ENCODE assay signal across 8 mouse cellular contexts in genomic region chr9:54676531-54676986, GRCm38 (mm10). TPM values are rescaled to one million over a fixed set of nuclear protein-coding genes. Genes with fewer than 3 reads are reported as not detected.
DNase-seq lines count a peak whose midpoint lies in the region; ATAC-seq and TF ChIP-seq lines count a peak whose summit lies in the region.

No protein-coding gene starts in this region.

- H3K9me3 ChIP-seq in erythroblast, embryonic 14.5 days (ENCODE audit: control insufficient read depth, low read length) = no peaks in the 10 kb centered on the region
- no peaks in the 10 kb centered on the region for H3K9me3 ChIP-seq in heart, embryonic 13.5 days
- no peaks in the 10 kb centered on the region for H3K9me3 ChIP-seq in kidney, embryonic 16.5 days (ENCODE audit: low read length)

- no peak for ATAC-seq in heart, embryonic 13.5 days (ENCODE audit: extremely low read depth, insufficient number of reproducible peaks, low FRiP score, low TSS enrichment)
- peak; percentile 76 for ATAC-seq in kidney, embryonic 16.5 days (ENCODE audit: low FRiP score, low TSS enrichment)

- H3K4me3 ChIP-seq in erythroblast, embryonic 14.5 days (replicated peaks) = peak overlapping the region; percentile 32
- H3K4me3 ChIP-seq in heart, embryonic 13.5 days = peak overlapping the region; percentile 44
- peak overlapping the region; percentile 44 for H3K4me3 ChIP-seq in kidney, embryonic 16.5 days (ENCODE audit: low read length)
- peak overlapping the region; percentile 21 for H3K4me3 ChIP-seq in liver, adult 2 months (ENCODE audit: insufficient read depth, low read depth, low read length)
- no peak overlapping the region for H3K4me3 ChIP-seq in myocyte

- WGBS in heart, embryonic 13.5 days = 1% methylated on average over 14 of the region's 14 CpGs
- 1% methylated on average over 14 of the region's 14 CpGs for WGBS in kidney, embryonic 16.5 days
- 4% methylated on average over 14 of the region's 14 CpGs for WGBS in liver, adult 2 months

- DNase-seq in CD4-positive helper T cell, adult 2 months (ENCODE audit: low read depth, low spot score) = peak; percentile 62
- DNase-seq in brain, adult 2 months (ENCODE audit: low read depth, low spot score) = peak; percentile 78
- peak; percentile 25 for DNase-seq in liver, adult 2 months (ENCODE audit: extremely low read depth, low read depth, low spot score)
- DNase-seq in spleen, postnatal 4 days (ENCODE audit: low spot score in 2 of 2) = peak; percentile 66 to 86

- H3K27me3 ChIP-seq in erythroblast, embryonic 14.5 days (ENCODE audit: control insufficient read depth) = peaks cover 9% of the 10 kb centered on the region
- H3K27me3 ChIP-seq in heart, embryonic 13.5 days (replicated peaks) = peaks cover 14% of the 10 kb centered on the region
- no peaks in the 10 kb centered on the region; the same call in 1 of the 2 replicates for H3K27me3 ChIP-seq in kidney, embryonic 16.5 days (ENCODE audit: insufficient read depth, low read length)
- H3K27me3 ChIP-seq in liver, adult 2 months (ENCODE audit: control insufficient read depth, insufficient read depth, low read length) = no peaks in the 10 kb centered on the region
- H3K27me3 ChIP-seq in myocyte (ENCODE audit: control insufficient read depth, insufficient read depth, insufficient read length) = no peaks in the 10 kb centered on the region

- no peaks in the 10 kb centered on the region for H3K79me2 ChIP-seq in liver, adult 2 months (ENCODE audit: control insufficient read depth, insufficient read depth, low read length)
- H3K79me2 ChIP-seq in myocyte (ENCODE audit: control insufficient read depth, insufficient read depth) = no peaks in the 10 kb centered on the region

- TF ChIP-seq CTCF in liver, adult 2 months (IDR thresholded peaks at IDR 0.05; ENCODE audit: low read depth, low read length) = peak; percentile 91

- peak overlapping the region; percentile 74 for H3K4me2 ChIP-seq in heart, embryonic 13.5 days
- H3K4me2 ChIP-seq in kidney, embryonic 16.5 days (replicated peaks; ENCODE audit: low read depth, low read length) = peak overlapping the region; percentile 68
- H3K4me2 ChIP-seq in myocyte (ENCODE audit: low read depth) = peak overlapping the region; percentile 93

- no peaks in the 10 kb centered on the region for H3K36me3 ChIP-seq in erythroblast, embryonic 14.5 days (ENCODE audit: control insufficient read depth)
- no peaks in the 10 kb centered on the region for H3K36me3 ChIP-seq in heart, embryonic 13.5 days
- H3K36me3 ChIP-seq in kidney, embryonic 16.5 days (ENCODE audit: insufficient read depth, low read length) = no peaks in the 10 kb centered on the region
- H3K36me3 ChIP-seq in liver, adult 2 months (ENCODE audit: control insufficient read depth, insufficient read depth, low read length) = no peaks in the 10 kb centered on the region
- H3K36me3 ChIP-seq in myocyte (ENCODE audit: control insufficient read depth, insufficient read depth) = no peaks in the 10 kb centered on the region

- H3ac ChIP-seq in myocyte (ENCODE audit: control insufficient read depth, insufficient read length) = no peak overlapping the region

- no peak for TF ChIP-seq POLR2A in liver, adult 2 months (IDR thresholded peaks at IDR 0.05; ENCODE audit: extremely low read depth, insufficient read depth, low read length)
- no peak for TF ChIP-seq POLR2A in myocyte (IDR thresholded peaks at IDR 0.05; ENCODE audit: insufficient read length, low read depth)

- peak overlapping the region; percentile 73 for H3K9ac ChIP-seq in heart, embryonic 13.5 days
- H3K9ac ChIP-seq in kidney, embryonic 16.5 days (replicated peaks; ENCODE audit: low read length) = peak overlapping the region; percentile 66
- 0 out of 2 replicates have a peak overlapping the region, but pooled peaks have one; percentile 14 for H3K9ac ChIP-seq in liver, adult 2 months (ENCODE audit: low read depth, low read length)

- H3K4me1 ChIP-seq in erythroblast, embryonic 14.5 days (ENCODE audit: control insufficient read depth) = peaks cover 7% of the 10 kb centered on the region
- peaks cover 8% of the 10 kb centered on the region; the same call in 1 of the 2 replicates for H3K4me1 ChIP-seq in heart, embryonic 13.5 days
- H3K4me1 ChIP-seq in kidney, embryonic 16.5 days (ENCODE audit: insufficient read depth, low read length) = no peaks in the 10 kb centered on the region
- H3K4me1 ChIP-seq in liver, adult 2 months (ENCODE audit: control insufficient read depth, insufficient read depth, low read length) = no peaks in the 10 kb centered on the region

- no peak overlapping the region for H3K27ac ChIP-seq in heart, embryonic 13.5 days (replicated peaks)
- no peak overlapping the region for H3K27ac ChIP-seq in kidney, embryonic 16.5 days (ENCODE audit: low read length)
- no peak overlapping the region for H3K27ac ChIP-seq in liver, adult 2 months (replicated peaks; ENCODE audit: insufficient read depth, low read depth, low read length)

TF ChIP-seq in myocyte, 11 proteins besides CTCF, POLR2A, EP300 and RAD21:
- no peak for TF ChIP-seq E2F4 (IDR thresholded peaks at IDR 0.05; ENCODE audit: insufficient read depth)
- no peak for TF ChIP-seq TCF3 (IDR thresholded peaks at IDR 0.05; ENCODE audit: insufficient read length, low read depth)
- TF ChIP-seq REST (IDR thresholded peaks at IDR 0.05; ENCODE audit: insufficient read depth, insufficient read length) = no peak
- no peak for TF ChIP-seq CEBPB (IDR thresholded peaks at IDR 0.05; ENCODE audit: insufficient read depth, poor library complexity, severe bottlenecking)
- TF ChIP-seq TCF12 (IDR thresholded peaks at IDR 0.05; ENCODE audit: insufficient read depth, poor library complexity, severe bottlenecking) = no peak
- no peak for TF ChIP-seq MYOG (IDR thresholded peaks at IDR 0.05; ENCODE audit: control insufficient read depth in 1 of 3, insufficient read depth in 1 of 3, insufficient read length in 2 of 3, low read depth in 2 of 3)
- no peak for TF ChIP-seq SRF (IDR thresholded peaks at IDR 0.05; ENCODE audit: control insufficient read depth, insufficient read length, low read depth)
- TF ChIP-seq MAX (IDR thresholded peaks at IDR 0.05; ENCODE audit: low read depth) = no peak
- TF ChIP-seq MYOD1 (IDR thresholded peaks at IDR 0.05; ENCODE audit: control insufficient read depth in 1 of 3, insufficient read length in 2 of 3, low read depth in 2 of 3) = no peak
- TF ChIP-seq POLR2AphosphoS2 (IDR thresholded peaks at IDR 0.05; ENCODE audit: insufficient read length, low read depth) = no peak
- TF ChIP-seq USF1 (IDR thresholded peaks at IDR 0.05; ENCODE audit: low read depth) = no peak

RNA-seq across cellular contexts. Expression of gene Acsbg1, which starts 14.9 kb away (rescaled TPM):
- not detected in 2 replicates for polyA plus RNA-seq in erythroblast, embryonic 14.5 days (2012)
- 0.09 and 0.14 TPM in 2 replicates for polyA plus RNA-seq in heart, embryonic 13.5 days (2015; fragmentation: Nextera tagmentation; extraction: Ambion mirVana)
- 3.3 and 4.4 TPM in 2 replicates for polyA plus RNA-seq in kidney, embryonic 16.5 days (2015; fragmentation: Nextera tagmentation; extraction: Ambion mirVana)
- total RNA-seq in liver, adult 2 months (2014; rRNA removed) = under 0.01 and 0.60 TPM in 2 replicates
- polyA plus RNA-seq in liver, adult 2 months (2012; rRNA removed) = 0.07 and 0.12 TPM in 2 replicates
- 48.0 TPM for polyA plus RNA-seq in myocyte (2012; fragmentation: generic; extraction: Trizol)

RNA-seq across cellular contexts. Expression of gene Dnaja4, which starts 22.1 kb away (rescaled TPM):
- 7.7 and 8.4 TPM in 2 replicates for polyA plus RNA-seq in erythroblast, embryonic 14.5 days (2012)
- polyA plus RNA-seq in heart, embryonic 13.5 days (2015; fragmentation: Nextera tagmentation; extraction: Ambion mirVana) = 23.2 and 27.2 TPM in 2 replicates
- 3.1 and 3.7 TPM in 2 replicates for polyA plus RNA-seq in kidney, embryonic 16.5 days (2015; fragmentation: Nextera tagmentation; extraction: Ambion mirVana)
- 2.7 and 3.5 TPM in 2 replicates for total RNA-seq in liver, adult 2 months (2014; rRNA removed)
- polyA plus RNA-seq in liver, adult 2 months (2012; rRNA removed) = 1.3 and 2.2 TPM in 2 replicates
- polyA plus RNA-seq in myocyte (2012; fragmentation: generic; extraction: Trizol) = 11.7 TPM

RNA-seq across cellular contexts. Expression of gene Wdr61, which starts 57.8 kb away (rescaled TPM):
- polyA plus RNA-seq in erythroblast, embryonic 14.5 days (2012) = 1.2 and 2.7 TPM in 2 replicates
- 91.9 and 102 TPM in 2 replicates for polyA plus RNA-seq in heart, embryonic 13.5 days (2015; fragmentation: Nextera tagmentation; extraction: Ambion mirVana)
- polyA plus RNA-seq in kidney, embryonic 16.5 days (2015; fragmentation: Nextera tagmentation; extraction: Ambion mirVana) = 149 and 153 TPM in 2 replicates
- 83.5 and 86.2 TPM in 2 replicates for total RNA-seq in liver, adult 2 months (2014; rRNA removed)
- 38.4 and 38.6 TPM in 2 replicates for polyA plus RNA-seq in liver, adult 2 months (2012; rRNA removed)
- polyA plus RNA-seq in myocyte (2012; fragmentation: generic; extraction: Trizol) = 41.7 TPM

Comparison
In these comparisons a context has a peak if more than half of its experiments do, and no peak if none do; other contexts are left out.
1. DNase-seq: peak in every context shown above with its lines; median percentile 78 in brain, adult 2 months; 76 in spleen, postnatal 4 days; 62 in CD4-positive helper T cell, adult 2 months; 25 in liver, adult 2 months.
2. H3K9ac ChIP-seq: peak in every context shown above with its lines; median percentile 73 in heart, embryonic 13.5 days; 66 in kidney, embryonic 16.5 days; 14 in liver, adult 2 months.
3. RNA of gene Wdr61, which starts 57.8 kb away (polyA plus RNA-seq): 149 to 153 TPM in kidney, embryonic 16.5 days, 91.9 to 102 TPM in heart, embryonic 13.5 days, 41.7 TPM in myocyte (single experiment) and 38.4 to 38.6 TPM in liver, adult 2 months; 1.2 to 2.7 TPM in erythroblast, embryonic 14.5 days; every median in the first group is over 10 times any median in the second.
4. Peak in every context shown above with its lines, with median percentiles within 50 percentile points of each other: H3K4me2 ChIP-seq.